Mouse (Mus musculus) bone marrow, adult 2 months (tissue): Measurements from ENCODE around the gene Rapgef4.

ENCODE experiments used
- CTCF ChIP-seq: fragments of 200-500 bp; IDR thresholded peaks from 2 replicates; pipeline ENCODE4 v1.5.1; 2011; ENCODE audit warnings: low read length, control low read depth; ENCODE audit not compliant: control insufficient read depth, insufficient read depth
- POLR2A ChIP-seq: fragments of 200-500 bp; IDR thresholded peaks from 2 replicates; pipeline ENCODE4 v1.6.1; 2011; ENCODE audit warnings: low read depth, mild to moderate bottlenecking, control low read depth, low read length, borderline replicate concordance; ENCODE audit not compliant: control insufficient read depth

GRCm38 (mm10) chr2:72305738-72306137 lies 324.7 kb downstream of the Rapgef4 start:
- TF ChIP-seq CTCF (no peak), POLR2A (no peak)
